Mouse (Mus musculus): ENCODE results near the gene Palld. TPM values are rescaled to one million over a fixed set of nuclear protein-coding genes. Genes with fewer than 3 reads are reported as not detected.

Palld gene
- polyA plus RNA-seq, 1 experiment from 2014 or later: 24.5 TPM

DNA sequence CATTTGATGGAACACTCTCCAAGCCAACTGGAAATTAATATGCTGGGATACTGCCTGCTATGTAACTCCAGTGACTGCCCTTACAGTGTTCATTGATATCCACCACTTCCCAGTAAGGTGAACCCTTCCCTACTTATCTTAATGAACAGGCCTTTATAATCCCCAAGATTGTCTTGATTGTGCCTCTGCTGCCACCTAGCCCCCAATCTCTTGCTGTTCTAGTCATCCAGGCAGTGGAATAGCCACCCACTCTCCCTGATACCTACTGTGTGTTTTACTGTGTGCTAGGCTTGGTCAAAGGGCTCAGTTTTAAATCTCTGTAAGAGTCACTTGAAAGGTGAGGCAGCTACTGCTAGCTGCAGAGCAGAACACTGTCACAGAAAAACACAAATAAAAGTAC is 216.2 kb downstream of the Palld start:
- ATAC-seq (ENCODE audit: low FRiP score): no peak
- H3K4me3 ChIP-seq: no peak overlapping the region
- no peak overlapping the region for H3K27ac ChIP-seq
- no peaks in the 10 kb centered on the region for H3K27me3 ChIP-seq
- no peaks in the 10 kb centered on the region for H3K36me3 ChIP-seq
- no peaks in the 10 kb centered on the region for H3K9me3 ChIP-seq
- no peaks in the 10 kb centered on the region for H3K4me1 ChIP-seq (replicated peaks)
- no peak overlapping the region for H3K9ac ChIP-seq
- no peak overlapping the region for H3K4me2 ChIP-seq

DNA sequence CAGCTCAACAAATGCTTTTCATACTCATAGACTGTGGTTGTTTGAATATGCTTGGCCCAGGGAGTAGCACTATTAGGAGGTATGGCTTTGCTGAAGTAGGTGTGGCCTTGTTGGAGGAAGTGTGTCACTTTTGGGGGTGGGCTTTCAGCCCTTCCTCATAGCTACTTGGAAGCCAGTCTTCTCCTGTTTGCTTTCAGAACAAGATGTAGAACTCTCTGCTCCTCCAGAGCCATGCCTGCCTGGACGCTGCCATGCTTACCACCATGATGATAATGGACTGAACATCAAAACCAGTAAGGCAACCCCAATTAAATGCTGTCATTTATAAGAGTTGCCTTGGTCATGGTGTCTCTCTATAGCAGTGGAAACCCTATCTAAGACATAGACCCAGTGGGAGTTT is 217.2 kb downstream of the Palld start:
- H3K4me3 ChIP-seq: no peak overlapping the region
- H3K27me3 ChIP-seq: no peaks in the 10 kb centered on the region
- no peaks in the 10 kb centered on the region for H3K9me3 ChIP-seq
- no peak overlapping the region for H3K27ac ChIP-seq
- no peak for ATAC-seq (ENCODE audit: low FRiP score)
- H3K9ac ChIP-seq: no peak overlapping the region
- WGBS: 91% methylated on average over 1 of the region's 1 CpGs
- no peaks in the 10 kb centered on the region for H3K4me1 ChIP-seq (replicated peaks)
- no peak overlapping the region for H3K4me2 ChIP-seq
- H3K36me3 ChIP-seq: no peaks in the 10 kb centered on the region

DNA sequence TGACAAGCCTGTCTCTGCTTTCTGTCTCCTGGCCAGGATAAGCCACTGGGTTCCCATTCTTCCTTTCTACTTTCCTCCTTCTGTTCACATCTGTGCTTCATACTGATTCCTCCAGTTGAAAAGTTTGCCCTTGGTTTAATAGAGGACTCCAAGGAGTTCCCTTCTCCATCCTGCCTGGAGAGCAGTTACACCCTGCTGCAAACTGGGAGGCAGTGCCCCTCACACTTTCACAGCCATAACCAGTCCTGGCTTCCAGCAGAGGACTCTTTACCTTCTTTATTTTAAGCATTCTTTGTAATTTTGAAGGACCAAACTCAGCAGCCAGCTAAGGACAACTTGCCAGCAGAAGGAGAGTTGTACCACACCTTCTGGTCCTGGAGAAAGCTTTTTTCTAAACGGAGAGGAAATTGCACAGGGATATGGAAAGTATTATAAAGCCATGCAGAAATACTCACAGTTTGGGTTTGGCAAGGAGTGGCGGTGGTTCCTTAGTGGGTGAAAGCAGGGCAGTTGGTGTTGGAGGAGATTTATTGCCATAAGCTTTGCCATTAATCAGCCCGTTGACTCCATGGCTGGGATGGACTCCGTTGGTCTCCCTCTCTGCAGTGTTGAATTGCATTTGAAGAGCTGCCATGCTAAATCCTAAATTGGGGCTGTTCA is 218.1 kb downstream of the Palld start:
- WGBS: 87% methylated on average over 4 of the region's 4 CpGs
- Histone ChIP-seq H3K36me3 (no peaks in the 10 kb centered on the region), H3K9me3 (no peaks in the 10 kb centered on the region)

DNA sequence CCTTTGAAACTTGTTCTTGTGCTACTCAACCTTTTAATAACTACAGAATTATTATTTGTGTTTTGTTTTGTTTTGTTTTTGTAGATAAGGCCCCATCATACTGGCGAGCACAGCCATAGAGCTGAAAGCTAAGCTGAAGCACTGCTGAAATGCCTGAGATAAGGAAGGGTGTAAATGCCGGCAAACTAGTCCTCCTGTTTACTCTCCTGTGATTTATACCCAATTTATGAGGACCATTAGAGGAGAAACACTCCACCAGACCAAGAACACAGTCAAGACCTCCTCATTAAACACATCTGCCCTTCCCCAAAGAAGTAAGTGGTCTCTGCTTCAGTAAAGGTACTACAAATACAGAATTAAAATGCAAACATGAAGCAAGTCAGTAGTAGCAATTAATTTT is 219.6 kb downstream of the Palld start:
- H3K27ac ChIP-seq: no peak overlapping the region
- H3K27me3 ChIP-seq: no peaks in the 10 kb centered on the region
- H3K4me3 ChIP-seq: no peak overlapping the region
- 87% methylated on average over 2 of the region's 2 CpGs for WGBS
- H3K9ac ChIP-seq: no peak overlapping the region
- no peak for ATAC-seq (ENCODE audit: low FRiP score)
- H3K36me3 ChIP-seq: no peaks in the 10 kb centered on the region
- no peaks in the 10 kb centered on the region for H3K4me1 ChIP-seq (replicated peaks)
- H3K9me3 ChIP-seq: no peaks in the 10 kb centered on the region
- H3K4me2 ChIP-seq: no peak overlapping the region

More for the DNA sequence above, 218.1 kb downstream of the Palld start:
- no peak for ATAC-seq (ENCODE audit: low FRiP score)
- Histone ChIP-seq H3K4me2 (no peak overlapping the region), H3K4me1 (replicated peaks) (no peaks in the 10 kb centered on the region), H3K27ac (no peak overlapping the region), H3K27me3 (no peaks in the 10 kb centered on the region), H3K4me3 (no peak overlapping the region), H3K9ac (no peak overlapping the region)

DNA sequence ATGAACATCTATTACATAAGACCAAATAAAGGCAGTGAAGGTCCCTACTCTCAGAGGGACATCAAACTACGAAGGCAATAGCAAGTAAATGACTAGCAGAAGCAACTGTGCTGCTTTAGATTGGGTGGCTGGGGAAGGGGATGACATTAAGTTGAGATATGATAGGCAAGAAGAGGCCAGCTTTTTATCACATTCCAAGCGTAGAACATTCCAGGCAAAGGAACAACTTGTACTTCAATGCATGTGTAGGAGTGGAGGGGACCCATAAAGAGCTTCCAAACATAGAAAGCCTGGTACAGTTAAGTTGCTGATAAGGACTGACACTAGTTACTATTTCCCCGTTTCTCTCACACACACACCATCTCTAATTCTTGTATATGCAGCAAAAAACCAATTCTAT is 221.3 kb downstream of the Palld start:
- no peak overlapping the region for H3K9ac ChIP-seq
- WGBS: 91% methylated on average over 3 of the region's 3 CpGs
- no peaks in the 10 kb centered on the region for H3K36me3 ChIP-seq
- H3K4me3 ChIP-seq: no peak overlapping the region
- no peak overlapping the region for H3K27ac ChIP-seq
- no peak for ATAC-seq (ENCODE audit: low FRiP score)
- H3K4me1 ChIP-seq (replicated peaks): no peaks in the 10 kb centered on the region
- no peak overlapping the region for H3K4me2 ChIP-seq
- no peaks in the 10 kb centered on the region for H3K27me3 ChIP-seq
- no peaks in the 10 kb centered on the region for H3K9me3 ChIP-seq

DNA sequence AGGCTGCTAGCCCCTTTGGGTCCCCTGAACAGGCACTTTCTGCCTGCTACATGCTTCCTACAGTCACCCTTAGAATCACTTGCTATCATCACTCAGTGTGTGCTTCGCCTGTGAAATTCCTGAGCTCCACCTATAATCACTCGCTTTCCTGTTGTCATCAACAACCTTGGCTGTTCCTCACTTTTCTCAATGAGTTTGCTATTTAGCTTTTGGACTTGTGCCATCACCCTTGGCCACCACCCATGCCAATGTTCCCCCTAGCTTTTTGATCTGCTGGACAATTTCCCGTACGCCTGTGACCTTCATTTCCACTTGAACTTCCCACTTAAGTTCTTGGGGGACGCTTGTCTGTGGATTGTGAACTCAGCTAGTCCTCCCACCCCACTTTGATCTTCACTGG is 225.3 kb downstream of the Palld start:
- H3K4me2 ChIP-seq: no peak overlapping the region
- no peaks in the 10 kb centered on the region for H3K36me3 ChIP-seq
- H3K9me3 ChIP-seq: no peaks in the 10 kb centered on the region
- no peak overlapping the region for H3K27ac ChIP-seq
- ATAC-seq (ENCODE audit: low FRiP score): no peak
- no peaks in the 10 kb centered on the region for H3K27me3 ChIP-seq
- 91% methylated on average over 5 of the region's 5 CpGs for WGBS
- no peak overlapping the region for H3K9ac ChIP-seq
- H3K4me3 ChIP-seq: no peak overlapping the region
- no peaks in the 10 kb centered on the region for H3K4me1 ChIP-seq (replicated peaks)

DNA sequence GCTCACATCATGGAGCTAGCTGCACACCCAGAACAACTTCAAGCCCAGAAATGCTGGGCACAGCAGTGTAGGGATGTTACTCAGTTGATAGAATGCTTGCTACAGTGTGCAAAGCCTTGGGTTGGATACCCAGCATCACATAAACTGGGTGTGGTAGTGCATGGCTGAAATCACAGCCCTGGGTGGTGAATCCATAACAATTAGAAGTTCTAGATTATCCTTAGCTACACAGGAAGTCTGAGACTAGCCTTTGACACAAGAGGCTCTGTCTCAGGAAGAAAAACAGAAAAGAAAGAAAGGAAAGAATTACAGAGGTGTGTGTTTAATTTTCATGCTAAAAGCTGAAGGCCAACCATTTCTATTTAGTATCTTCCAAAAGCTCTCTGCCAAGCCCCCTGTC is 231.3 kb downstream of the Palld start:
- Histone ChIP-seq H3K9me3 (no peaks in the 10 kb centered on the region), H3K27ac (no peak overlapping the region), H3K4me1 (replicated peaks) (peaks cover 7% of the 10 kb centered on the region; the same call in 1 of the 2 replicates), H3K27me3 (no peaks in the 10 kb centered on the region), H3K4me3 (no peak overlapping the region), H3K4me2 (no peak overlapping the region), H3K9ac (no peak overlapping the region), H3K36me3 (no peaks in the 10 kb centered on the region)
- ATAC-seq (ENCODE audit: low FRiP score): no peak

DNA sequence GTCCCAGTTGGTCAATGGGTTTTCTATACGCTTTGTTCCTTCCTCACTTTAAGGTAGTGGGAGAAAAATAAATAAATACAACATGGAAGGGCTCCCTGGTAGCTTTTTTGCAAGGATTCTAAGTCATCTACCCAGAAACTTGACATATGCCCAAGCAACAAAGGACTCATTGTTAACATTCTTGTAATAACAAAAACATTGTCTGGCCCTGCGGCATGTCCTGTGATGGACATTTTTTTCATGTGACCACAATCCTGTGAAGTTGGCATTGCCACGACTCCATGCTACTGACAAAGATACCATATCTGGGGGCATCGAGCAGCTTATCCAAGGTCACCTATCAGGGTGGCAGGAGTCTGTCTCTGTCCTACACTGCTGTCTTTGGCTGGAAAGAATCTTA is 232.1 kb downstream of the Palld start:
- 64% methylated on average over 4 of the region's 4 CpGs for WGBS
- Histone ChIP-seq H3K4me1 (replicated peaks) (peaks cover 7% of the 10 kb centered on the region; the same call in 1 of the 2 replicates), H3K36me3 (no peaks in the 10 kb centered on the region), H3K27me3 (no peaks in the 10 kb centered on the region), H3K27ac (no peak overlapping the region), H3K9ac (no peak overlapping the region), H3K9me3 (no peaks in the 10 kb centered on the region), H3K4me3 (no peak overlapping the region), H3K4me2 (no peak overlapping the region)
- no peak for ATAC-seq (ENCODE audit: low FRiP score)

DNA sequence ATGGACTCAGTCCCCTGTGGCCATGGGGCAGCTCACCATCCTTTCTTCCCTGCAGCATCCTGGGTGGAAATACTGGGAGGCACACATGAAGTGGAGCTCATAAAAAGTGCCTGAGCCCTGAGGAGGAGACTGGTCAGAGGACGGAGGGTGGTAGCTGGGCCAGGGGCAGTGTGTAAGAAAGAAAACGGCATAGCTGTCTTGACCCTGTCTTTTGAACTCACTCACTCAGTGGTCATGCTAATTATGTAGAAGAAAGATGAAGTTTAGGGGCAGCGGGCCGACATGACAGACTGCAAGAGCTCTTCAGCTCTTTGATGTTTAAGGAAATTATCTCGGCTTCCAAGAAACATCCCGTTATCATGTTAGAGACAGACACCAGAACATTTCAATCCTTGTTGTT is 235.6 kb downstream of the Palld start:
- H3K4me2 ChIP-seq: no peak overlapping the region
- no peak overlapping the region for H3K4me3 ChIP-seq
- WGBS: 18% methylated on average over 6 of the region's 6 CpGs
- ATAC-seq (ENCODE audit: low FRiP score): no peak
- H3K9me3 ChIP-seq: no peaks in the 10 kb centered on the region
- H3K4me1 ChIP-seq (replicated peaks): peaks cover 13% of the 10 kb centered on the region; the same call in 1 of the 2 replicates
- no peak overlapping the region for H3K9ac ChIP-seq
- H3K27me3 ChIP-seq: no peaks in the 10 kb centered on the region
- no peak overlapping the region for H3K27ac ChIP-seq
- no peaks in the 10 kb centered on the region for H3K36me3 ChIP-seq

DNA sequence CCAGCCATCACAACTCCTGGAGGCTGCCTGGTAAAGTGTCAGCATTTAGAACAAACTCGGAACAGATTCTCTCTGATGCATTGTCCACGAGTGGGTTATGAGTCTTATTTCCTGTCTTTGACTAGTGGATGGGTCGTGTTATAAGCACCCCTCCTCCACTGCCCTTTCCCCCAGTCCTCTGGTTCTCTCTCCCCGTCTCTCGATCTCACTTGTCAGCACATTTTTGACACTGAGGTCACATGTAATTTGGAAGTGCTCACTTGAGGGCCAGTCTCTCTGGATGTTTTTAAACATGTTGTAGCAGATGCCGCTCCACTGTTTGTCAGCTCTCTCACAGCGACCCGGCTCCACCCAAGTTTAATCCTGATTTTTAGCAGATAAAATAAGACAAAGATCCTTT is 237.5 kb downstream of the Palld start:
- Histone ChIP-seq H3K36me3 (no peaks in the 10 kb centered on the region), H3K4me1 (replicated peaks) (peaks cover 10% of the 10 kb centered on the region; the same call in 1 of the 2 replicates), H3K9ac (no peak overlapping the region), H3K4me3 (no peak overlapping the region), H3K4me2 (no peak overlapping the region), H3K27ac (no peak overlapping the region), H3K27me3 (no peaks in the 10 kb centered on the region), H3K9me3 (no peaks in the 10 kb centered on the region)
- ATAC-seq (ENCODE audit: low FRiP score): no peak
- WGBS: 61% methylated on average over 8 of the region's 8 CpGs

DNA sequence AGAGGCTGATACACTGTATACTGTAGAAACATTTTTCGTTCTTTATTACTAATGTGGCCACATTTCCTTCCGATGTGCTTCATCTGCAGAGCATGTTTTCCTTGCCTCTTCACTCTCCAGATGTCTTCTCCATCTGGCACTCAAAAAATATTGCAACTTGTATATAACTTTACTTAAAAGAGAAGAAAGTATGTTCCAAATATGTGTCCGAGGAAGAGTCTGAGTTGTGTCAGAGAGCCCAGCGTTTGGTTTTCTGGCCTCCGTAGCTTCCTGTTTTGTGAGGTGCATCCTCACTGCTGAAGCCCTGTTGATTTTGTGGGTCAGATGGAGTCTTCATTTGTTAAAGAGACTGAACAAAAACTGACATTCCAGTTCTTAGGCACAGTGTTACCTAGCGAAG is 238.3 kb downstream of the Palld start:
- Histone ChIP-seq H3K27me3 (no peaks in the 10 kb centered on the region), H3K9me3 (no peaks in the 10 kb centered on the region), H3K4me2 (no peak overlapping the region), H3K4me3 (no peak overlapping the region), H3K27ac (no peak overlapping the region), H3K4me1 (replicated peaks) (peaks cover 10% of the 10 kb centered on the region; the same call in 1 of the 2 replicates), H3K36me3 (no peaks in the 10 kb centered on the region), H3K9ac (no peak overlapping the region)
- WGBS: 88% methylated on average over 6 of the region's 6 CpGs
- no peak for ATAC-seq (ENCODE audit: low FRiP score)

DNA sequence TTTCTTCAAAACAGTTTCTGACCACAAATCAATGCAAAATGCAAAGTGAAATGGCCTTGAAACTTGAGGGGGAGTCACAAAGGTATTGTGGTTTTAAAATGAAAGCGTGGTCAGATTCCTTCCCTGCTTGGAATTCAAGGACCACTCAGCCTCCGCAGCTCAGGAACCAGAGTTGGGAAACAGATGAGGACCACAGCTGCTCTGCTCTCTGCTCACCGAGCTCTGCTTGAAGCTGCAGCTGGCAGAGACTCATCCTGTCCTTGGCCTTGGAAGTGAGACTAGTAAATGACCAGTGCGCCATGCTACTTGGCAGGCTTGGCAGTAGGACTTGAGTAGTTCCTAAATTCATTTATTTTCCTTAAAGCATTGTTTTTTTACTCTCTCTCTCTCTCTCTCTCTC is 239.7 kb downstream of the Palld start:
- Histone ChIP-seq H3K4me2 (no peak overlapping the region), H3K9me3 (no peaks in the 10 kb centered on the region), H3K4me3 (no peak overlapping the region), H3K27ac (no peak overlapping the region), H3K27me3 (no peaks in the 10 kb centered on the region), H3K4me1 (replicated peaks) (peaks cover 10% of the 10 kb centered on the region; the same call in 1 of the 2 replicates), H3K36me3 (no peaks in the 10 kb centered on the region), H3K9ac (no peak overlapping the region)
- 88% methylated on average over 4 of the region's 4 CpGs for WGBS
- ATAC-seq (ENCODE audit: low FRiP score): no peak

DNA sequence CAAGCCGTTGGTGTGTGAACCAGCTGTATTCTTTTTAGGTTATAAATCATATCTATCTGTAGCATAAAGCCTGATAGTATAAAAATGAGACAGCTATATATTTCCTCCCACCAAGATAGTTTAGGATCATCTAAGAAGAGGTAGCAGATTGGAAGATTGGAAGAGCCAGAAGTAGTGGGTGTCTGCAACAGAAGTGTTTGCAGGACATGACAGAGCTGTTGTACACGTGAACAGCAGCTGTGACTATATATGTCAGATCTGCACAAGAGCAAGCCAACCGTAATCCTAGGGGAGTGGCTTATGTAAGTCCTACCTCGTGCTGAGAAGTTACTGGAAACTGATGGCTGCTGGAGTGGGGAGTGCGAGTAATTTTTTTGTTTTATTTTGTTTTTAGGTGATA is 240.9 kb downstream of the Palld start:
- ATAC-seq (ENCODE audit: low FRiP score): no peak

More for the DNA sequence above, 240.9 kb downstream of the Palld start:
- WGBS: 91% methylated on average over 5 of the region's 5 CpGs
- Histone ChIP-seq H3K4me2 (no peak overlapping the region), H3K4me3 (no peak overlapping the region), H3K27ac (no peak overlapping the region), H3K4me1 (replicated peaks) (peaks cover 6% of the 10 kb centered on the region; the same call in 1 of the 2 replicates), H3K9ac (no peak overlapping the region), H3K36me3 (no peaks in the 10 kb centered on the region), H3K27me3 (no peaks in the 10 kb centered on the region), H3K9me3 (no peaks in the 10 kb centered on the region)
